Mouse (Mus musculus) cerebellum, adult 2 months (tissue): ENCODE data around the gene Hs3st5.

Experiments
- CTCF ChIP-seq: fragments of 200-500 bp; IDR thresholded peaks from 2 replicates; pipeline ENCODE4 v1.5.1; 2011; ENCODE audit warnings: low read depth, mild to moderate bottlenecking, control low read depth, low read length, moderate library complexity, borderline replicate concordance; ENCODE audit not compliant: insufficient read depth
- POLR2A ChIP-seq: fragments of 200-500 bp; IDR thresholded peaks from 2 replicates; pipeline ENCODE4 v1.6.1; 2011; ENCODE audit warnings: low read length, control low read depth, borderline replicate concordance; ENCODE audit not compliant: insufficient read depth

DNA sequence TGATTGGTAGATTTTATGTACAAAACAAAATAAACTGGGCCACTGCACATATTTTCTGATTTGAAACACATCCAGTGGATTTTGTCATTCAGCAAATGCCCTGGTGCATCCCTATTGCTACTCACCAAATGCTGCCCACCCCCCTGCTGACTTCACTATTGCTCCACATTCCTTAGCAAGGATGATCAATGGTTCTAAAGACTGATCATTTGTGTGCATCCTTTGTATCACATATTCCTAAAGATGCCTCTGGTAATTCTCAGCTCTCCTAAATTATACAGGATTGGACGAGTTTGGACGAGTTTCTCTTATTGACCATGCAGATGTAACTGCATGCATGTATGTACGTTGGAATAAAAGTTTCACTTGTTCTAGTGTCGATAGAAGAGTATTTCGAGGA is 52.1 kb downstream of the Hs3st5 start:
- TF ChIP-seq CTCF: no peak
- no peak for TF ChIP-seq POLR2A
